Mouse (Mus musculus): ENCODE results near the gene Limch1.

Limch1 gene

GRCm38 (mm10) chr5:66968925-66969711, 223.5 kb downstream of the Limch1 start:
- DNase-seq (ENCODE audit: low read depth, low spot score) = no peak

GRCm38 (mm10) chr5:66975621-66976020, 230.0 kb downstream of the Limch1 start:
- DNase-seq (ENCODE audit: low read depth, low spot score) = no peak

- no peak for DNase-seq (ENCODE audit: low read depth, low spot score)
Observed at GRCm38 (mm10) chr5:66979332-66980218, 233.9 kb downstream of the Limch1 start.

- no peak for DNase-seq (ENCODE audit: low read depth, low spot score)
Observed at GRCm38 (mm10) chr5:66980862-66981261, 235.2 kb downstream of the Limch1 start.

- no peak for DNase-seq (ENCODE audit: low read depth, low spot score)
Observed at GRCm38 (mm10) chr5:66983104-66983503, 237.5 kb downstream of the Limch1 start.

GRCm38 (mm10) chr5:66988926-66989325, 243.3 kb downstream of the Limch1 start:
- DNase-seq (ENCODE audit: low read depth, low spot score) = no peak

- no peak for DNase-seq (ENCODE audit: low read depth, low spot score)
Observed at GRCm38 (mm10) chr5:66989531-66989930, 243.9 kb downstream of the Limch1 start.

GRCm38 (mm10) chr5:66992401-66992800, 246.8 kb downstream of the Limch1 start:
- no peak for DNase-seq (ENCODE audit: low read depth, low spot score)

- no peak for DNase-seq (ENCODE audit: low read depth, low spot score)
Observed at GRCm38 (mm10) chr5:66993076-66993475, 247.4 kb downstream of the Limch1 start.

- no peak for DNase-seq (ENCODE audit: low read depth, low spot score)
Observed at GRCm38 (mm10) chr5:66996124-66996523, 250.5 kb downstream of the Limch1 start.

GRCm38 (mm10) chr5:66996886-66997599, 251.4 kb downstream of the Limch1 start:
- peak; percentile 40 for DNase-seq (ENCODE audit: low read depth, low spot score)

GRCm38 (mm10) chr5:66997600-66997930, 251.9 kb downstream of the Limch1 start:
- DNase-seq (ENCODE audit: low read depth, low spot score) = no peak

- no peak for DNase-seq (ENCODE audit: low read depth, low spot score)
Observed at GRCm38 (mm10) chr5:66998341-66998740, 252.7 kb downstream of the Limch1 start.

GRCm38 (mm10) chr5:67002346-67002745, 256.7 kb downstream of the Limch1 start:
- DNase-seq (ENCODE audit: low read depth, low spot score) = no peak

GRCm38 (mm10) chr5:67004619-67005018, 259.0 kb downstream of the Limch1 start:
- DNase-seq (ENCODE audit: low read depth, low spot score) = no peak

- no peak for DNase-seq (ENCODE audit: low read depth, low spot score)
Observed at GRCm38 (mm10) chr5:67011043-67011870, 265.6 kb downstream of the Limch1 start.

- no peak for DNase-seq (ENCODE audit: low read depth, low spot score)
Observed at GRCm38 (mm10) chr5:67011985-67012384, 266.4 kb downstream of the Limch1 start.

- DNase-seq (ENCODE audit: low read depth, low spot score) = no peak
Observed at GRCm38 (mm10) chr5:67013926-67014325, 268.3 kb downstream of the Limch1 start.

GRCm38 (mm10) chr5:67016450-67016849, 270.8 kb downstream of the Limch1 start:
- peak; percentile 47 for DNase-seq (ENCODE audit: low read depth, low spot score)

- DNase-seq (ENCODE audit: low read depth, low spot score) = no peak
Observed at GRCm38 (mm10) chr5:67024459-67025050, 278.9 kb downstream of the Limch1 start.

- DNase-seq (ENCODE audit: low read depth, low spot score) = no peak
Observed at GRCm38 (mm10) chr5:67025095-67025494, 279.5 kb downstream of the Limch1 start.
